Mouse (Mus musculus): ENCODE results near the gene Hmg20b. TPM values are rescaled to one million over a fixed set of nuclear protein-coding genes. Genes with fewer than 3 reads are reported as not detected.
A peak's percentile ranks its signal among the peaks of the same experiment; 100 is the strongest.

Gene Hmg20b
- polyA plus RNA-seq, 1 experiment from 2014 or later: 26.6 TPM

- no peak overlapping the region for H3K4me2 ChIP-seq
- no peaks in the 10 kb centered on the region for H3K9me3 ChIP-seq
- peaks cover 7% of the 10 kb centered on the region for H3K4me1 ChIP-seq
- 0 out of 2 replicates have a peak, but pooled peaks cover 3% of the 10 kb centered on the region for H3K27me3 ChIP-seq (replicated peaks)
- H3K36me3 ChIP-seq (replicated peaks): peaks cover 33% of the 10 kb centered on the region
- WGBS: 89% methylated on average over 6 of the region's 6 CpGs
- no peak overlapping the region for H3K4me3 ChIP-seq
- ATAC-seq (replicated peaks): no peak
- H3K9ac ChIP-seq: no peak overlapping the region
- H3K27ac ChIP-seq: no peak overlapping the region
These were observed 23.4 kb downstream of the Hmg20b start for GRCm38 (mm10) chr10:81326858-81327257.

DNA sequence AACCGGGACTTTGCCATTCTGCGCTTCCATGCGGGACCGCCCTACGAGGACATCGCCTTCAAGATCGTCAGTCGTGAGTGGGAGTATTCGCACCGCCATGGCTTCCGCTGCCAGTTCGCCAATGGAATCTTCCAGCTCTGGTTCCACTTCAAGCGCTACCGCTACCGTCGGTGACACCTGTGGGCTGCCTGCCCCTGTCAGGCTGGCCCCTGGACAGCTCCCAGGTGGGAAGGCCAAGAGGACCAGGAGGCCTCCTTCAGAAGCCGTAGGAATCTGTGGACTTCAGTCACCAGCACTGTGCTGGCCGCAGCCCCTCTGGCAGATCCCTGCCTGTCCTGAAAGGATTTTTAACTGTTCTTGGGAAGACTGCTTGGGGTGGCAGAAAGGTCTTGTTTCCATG, 24.5 kb downstream of the Hmg20b start:
- no peaks in the 10 kb centered on the region for H3K9me3 ChIP-seq
- 94% methylated on average over 18 of the region's 18 CpGs for WGBS
- H3K9ac ChIP-seq: no peak overlapping the region
- H3K36me3 ChIP-seq (replicated peaks): peaks cover 33% of the 10 kb centered on the region
- peaks cover 11% of the 10 kb centered on the region for H3K4me1 ChIP-seq
- no peaks in the 10 kb centered on the region for H3K27me3 ChIP-seq (replicated peaks)
- no peak overlapping the region for H3K4me2 ChIP-seq
- no peak overlapping the region for H3K4me3 ChIP-seq
- ATAC-seq (replicated peaks): no peak
- H3K27ac ChIP-seq: no peak overlapping the region

GRCm38 (mm10) chr10:81325176-81325575, 25.1 kb downstream of the Hmg20b start:
- no peak for ATAC-seq (replicated peaks)
- WGBS: 95% methylated on average over 21 of the region's 21 CpGs
- peaks cover 33% of the 10 kb centered on the region for H3K36me3 ChIP-seq (replicated peaks)

GRCm38 (mm10) chr10:81323791-81324530, 26.3 kb downstream of the Hmg20b start:
- Histone ChIP-seq H3K4me3 (no peak overlapping the region), H3K9me3 (no peaks in the 10 kb centered on the region), H3K4me1 (peaks cover 22% of the 10 kb centered on the region), H3K4me2 (no peak overlapping the region), H3K27ac (no peak overlapping the region), H3K36me3 (replicated peaks) (peaks cover 33% of the 10 kb centered on the region), H3K27me3 (replicated peaks) (no peaks in the 10 kb centered on the region), H3K9ac (no peak overlapping the region)
- ATAC-seq (replicated peaks): no peak
- 94% methylated on average over 18 of the region's 18 CpGs for WGBS

More at GRCm38 (mm10) chr10:81325176-81325575, 25.1 kb downstream of the Hmg20b start:
- H3K4me1 ChIP-seq: peaks cover 11% of the 10 kb centered on the region
- no peak overlapping the region for H3K4me2 ChIP-seq
- no peak overlapping the region for H3K27ac ChIP-seq
- no peak overlapping the region for H3K9ac ChIP-seq
- no peaks in the 10 kb centered on the region for H3K9me3 ChIP-seq
- no peaks in the 10 kb centered on the region for H3K27me3 ChIP-seq (replicated peaks)
- no peak overlapping the region for H3K4me3 ChIP-seq

- H3K27me3 ChIP-seq (replicated peaks): no peaks in the 10 kb centered on the region
- H3K9ac ChIP-seq: no peak overlapping the region
- H3K9me3 ChIP-seq: no peaks in the 10 kb centered on the region
- peaks cover 23% of the 10 kb centered on the region for H3K4me1 ChIP-seq
- no peak overlapping the region for H3K4me3 ChIP-seq
- H3K36me3 ChIP-seq (replicated peaks): peaks cover 34% of the 10 kb centered on the region
- H3K4me2 ChIP-seq: no peak overlapping the region
- ATAC-seq (replicated peaks): no peak
- WGBS: 91% methylated on average over 23 of the region's 23 CpGs
- H3K27ac ChIP-seq: no peak overlapping the region
These were observed 27.0 kb downstream of the Hmg20b start for GRCm38 (mm10) chr10:81323141-81323775.

- no peaks in the 10 kb centered on the region for H3K27me3 ChIP-seq (replicated peaks)
- peaks cover 40% of the 10 kb centered on the region for H3K36me3 ChIP-seq (replicated peaks)
- H3K4me3 ChIP-seq: no peak overlapping the region
- H3K4me1 ChIP-seq: peaks cover 23% of the 10 kb centered on the region
- H3K9me3 ChIP-seq: no peaks in the 10 kb centered on the region
- WGBS: 95% methylated on average over 27 of the region's 27 CpGs
- H3K9ac ChIP-seq: no peak overlapping the region
- no peak overlapping the region for H3K27ac ChIP-seq
- peak overlapping the region; percentile 79; the same call in 1 of the 2 replicates for H3K4me2 ChIP-seq
- ATAC-seq (replicated peaks): no peak
These were observed 27.8 kb downstream of the Hmg20b start for GRCm38 (mm10) chr10:81322444-81322843.

GRCm38 (mm10) chr10:81321436-81321835, 28.8 kb downstream of the Hmg20b start:
- Histone ChIP-seq H3K4me1 (peaks cover 23% of the 10 kb centered on the region), H3K36me3 (replicated peaks) (peaks cover 40% of the 10 kb centered on the region), H3K9me3 (no peaks in the 10 kb centered on the region), H3K9ac (peak overlapping the region; percentile 67), H3K4me2 (peak overlapping the region; percentile 79), H3K27me3 (replicated peaks) (no peaks in the 10 kb centered on the region), H3K27ac (peak overlapping the region; percentile 90), H3K4me3 (peak overlapping the region; percentile 77)
- 3% methylated on average over 20 of the region's 20 CpGs for WGBS
- ATAC-seq (replicated peaks): 0 out of 2 replicates have a peak, but pooled peaks have one; percentile 1

- Histone ChIP-seq H3K27ac (peak within 1 kb of the TSS; percentile 90), H3K4me2 (peak within 1 kb of the TSS; percentile 79), H3K36me3 (replicated peaks) (peaks cover 38% of the 10 kb centered on the region), H3K9me3 (no peaks in the 10 kb centered on the region), H3K9ac (peak within 1 kb of the TSS; percentile 67), H3K27me3 (replicated peaks) (no peaks in the 10 kb centered on the region), H3K4me3 (peak within 1 kb of the TSS; percentile 77), H3K4me1 (peaks cover 23% of the 10 kb centered on the region)
- WGBS: under 1% methylated on average over 68 of the region's 68 CpGs
- peak; percentile 93 for ATAC-seq (replicated peaks)
These were observed 29.5 kb downstream of the Hmg20b start, which contains the start of gene Cactin for GRCm38 (mm10) chr10:81320550-81321347. Gene Cactin, plus strand, starts transcription at chr10:81321103.

GRCm38 (mm10) chr10:81319741-81320549, 30.3 kb downstream of the Hmg20b start:
- peak overlapping the region; percentile 79 for H3K4me2 ChIP-seq
- no peaks in the 10 kb centered on the region for H3K27me3 ChIP-seq (replicated peaks)
- peak overlapping the region; percentile 36 for H3K9ac ChIP-seq
- peak overlapping the region; percentile 77 for H3K4me3 ChIP-seq
- under 1% methylated on average over 38 of the region's 38 CpGs for WGBS
- peaks cover 39% of the 10 kb centered on the region for H3K36me3 ChIP-seq (replicated peaks)
- H3K27ac ChIP-seq: peak overlapping the region; percentile 90
- H3K9me3 ChIP-seq: no peaks in the 10 kb centered on the region
- ATAC-seq (replicated peaks): peak; percentile 57
- peaks cover 23% of the 10 kb centered on the region for H3K4me1 ChIP-seq

GRCm38 (mm10) chr10:81319330-81319699, 31.0 kb downstream of the Hmg20b start:
- Histone ChIP-seq H3K9ac (peak overlapping the region; percentile 36), H3K4me3 (peak overlapping the region; percentile 77), H3K27me3 (replicated peaks) (no peaks in the 10 kb centered on the region), H3K4me1 (peaks cover 23% of the 10 kb centered on the region), H3K9me3 (no peaks in the 10 kb centered on the region), H3K4me2 (peak overlapping the region; percentile 79), H3K27ac (peak overlapping the region; percentile 90), H3K36me3 (replicated peaks) (peaks cover 38% of the 10 kb centered on the region)
- WGBS: 43% methylated on average over 8 of the region's 8 CpGs
- no peak for ATAC-seq (replicated peaks)

- H3K4me1 ChIP-seq: peaks cover 23% of the 10 kb centered on the region
- peaks cover 38% of the 10 kb centered on the region for H3K36me3 ChIP-seq (replicated peaks)
- no peaks in the 10 kb centered on the region for H3K27me3 ChIP-seq (replicated peaks)
- H3K9me3 ChIP-seq: no peaks in the 10 kb centered on the region
- no peak overlapping the region for H3K4me3 ChIP-seq
- 91% methylated on average over 13 of the region's 13 CpGs for WGBS
- peak overlapping the region; percentile 36; the same call in 1 of the 2 replicates for H3K9ac ChIP-seq
- ATAC-seq (replicated peaks): no peak
- peak overlapping the region; percentile 79; the same call in 1 of the 2 replicates for H3K4me2 ChIP-seq
- H3K27ac ChIP-seq: no peak overlapping the region
These were observed 31.5 kb downstream of the Hmg20b start for GRCm38 (mm10) chr10:81318589-81319329.

Data from midbrain, embryonic 15.5 days (tissue).